In the genomic region with DNA sequence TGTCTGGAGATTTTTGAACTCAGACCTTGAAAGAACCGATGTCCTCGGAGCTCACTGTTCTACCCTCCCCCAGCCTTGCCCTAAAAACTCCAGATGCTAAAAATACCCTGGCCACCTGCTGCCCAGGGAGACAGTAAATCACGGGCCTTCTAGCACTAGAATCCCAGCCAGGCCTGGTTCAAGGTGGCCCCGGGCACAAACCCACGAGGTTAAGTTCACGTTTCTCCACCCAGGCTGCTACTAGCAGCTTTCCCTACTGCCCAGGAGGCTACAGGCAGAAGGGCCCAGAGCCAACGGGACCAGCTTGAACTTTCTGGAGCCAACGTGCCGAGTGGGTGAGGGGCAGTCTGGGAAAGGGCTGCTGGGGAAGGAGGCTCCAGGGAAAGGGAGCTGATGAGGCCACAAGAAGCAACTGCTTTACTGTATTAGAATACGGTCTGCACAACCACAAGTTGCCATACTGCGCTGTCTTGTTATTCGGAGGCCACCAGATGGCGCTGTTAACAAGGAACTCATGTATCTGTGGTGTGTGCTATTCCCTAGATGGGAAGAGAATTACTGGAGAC, we compare ENCODE assay signal across 8 mouse cellular contexts. TPM values are rescaled to one million over a fixed set of nuclear protein-coding genes. Genes with fewer than 3 reads are reported as not detected.
A peak's percentile ranks its signal among the peaks of the same experiment; 100 is the strongest.
DNase-seq lines count a peak whose midpoint lies in the region; ATAC-seq and TF ChIP-seq lines count a peak whose summit lies in the region.

No protein-coding gene starts in this region.

- peak overlapping the region; percentile 43 for H3K4me2 ChIP-seq in forebrain, embryonic 16.5 days (ENCODE audit: low read length)

- intact Hi-C loops in heart, postnatal 36 days (cut with DNase I): loop anchor here (1.0 to 10.0 kb wide), 3 partner anchors 167 to 1126 kb away; partner anchors contain the start of gene Gucy1b2

- 5% methylated on average over 13 of the region's 13 CpGs for WGBS in forebrain, embryonic 16.5 days
- 12% methylated on average over 13 of the region's 13 CpGs for WGBS in lung, adult 2 months
- 13% methylated on average over 13 of the region's 13 CpGs for WGBS in thymus, adult 2 months

- peak; percentile 85 for ATAC-seq in forebrain, embryonic 16.5 days
- peak; percentile 77 for ATAC-seq in neutrophil, adult 5-6 weeks (ENCODE audit: extremely low read depth, insufficient number of reproducible peaks, low FRiP score, poor library complexity, severe bottlenecking)

- DNase-seq in ES-CJ7 (ENCODE audit: low read depth, low spot score): peak; percentile 89
- DNase-seq in cerebellum, adult 11 months: peak; percentile 82
- peak; percentile 83 to 87 for DNase-seq in heart, postnatal 36 days
- peak; percentile 67 to 80 for DNase-seq in layer of hippocampus, adult 18-20 months (ENCODE audit: low spot score in 2 of 2)
- DNase-seq in lung, adult 2 months: peak; percentile 79
- peak; percentile 74 for DNase-seq in thymus, adult 2 months

- no peaks in the 10 kb centered on the region for H3K9me3 ChIP-seq in forebrain, embryonic 16.5 days (ENCODE audit: control insufficient read depth, low read length)

- no peak for TF ChIP-seq POLR2A in lung, adult 2 months (IDR thresholded peaks at IDR 0.05; ENCODE audit: borderline replicate concordance, extremely low read depth, low read depth, low read length)
- no peak for TF ChIP-seq POLR2A in thymus, adult 2 months (IDR thresholded peaks at IDR 0.05; ENCODE audit: control insufficient read depth, extremely low read depth, insufficient read depth, low read length, poor library complexity)

- no peak overlapping the region for H3K4me3 ChIP-seq in forebrain, embryonic 16.5 days (replicated peaks; ENCODE audit: low read length)
- no peak overlapping the region for H3K4me3 ChIP-seq in lung, adult 2 months (replicated peaks; ENCODE audit: extremely low read depth, low read depth, low read length)
- no peak overlapping the region for H3K4me3 ChIP-seq in thymus, adult 2 months (ENCODE audit: control insufficient read depth, insufficient read depth, low read length)

- H3K36me3 ChIP-seq in forebrain, embryonic 16.5 days (ENCODE audit: control insufficient read depth, insufficient read depth): no peaks in the 10 kb centered on the region
- no peaks in the 10 kb centered on the region for H3K36me3 ChIP-seq in thymus, adult 2 months (ENCODE audit: control insufficient read depth, insufficient read depth, low read length)

- peak; percentile 72 for TF ChIP-seq CTCF in lung, adult 2 months (IDR thresholded peaks at IDR 0.05; ENCODE audit: insufficient read depth, low read length)
- TF ChIP-seq CTCF in thymus, adult 2 months (IDR thresholded peaks at IDR 0.05; ENCODE audit: borderline replicate concordance, control insufficient read depth, extremely low read depth, insufficient read depth, low read length, poor library complexity): no peak; the same call in 1 of the 2 replicates

- peak overlapping the region; percentile 33 for H3K9ac ChIP-seq in forebrain, embryonic 16.5 days (replicated peaks; ENCODE audit: low read depth, low read length)

- peak overlapping the region; percentile 84 for H3K27ac ChIP-seq in forebrain, embryonic 16.5 days (ENCODE audit: low read length)
- H3K27ac ChIP-seq in thymus, adult 2 months (ENCODE audit: control insufficient read depth, insufficient read depth, low read length): no peak overlapping the region

- H3K27me3 ChIP-seq in forebrain, embryonic 16.5 days (replicated peaks; ENCODE audit: control insufficient read depth, insufficient read depth, low read length): no peaks in the 10 kb centered on the region
- H3K27me3 ChIP-seq in thymus, adult 2 months (ENCODE audit: control insufficient read depth, insufficient read depth, low read length): no peaks in the 10 kb centered on the region

- H3K4me1 ChIP-seq in forebrain, embryonic 16.5 days (replicated peaks; ENCODE audit: control insufficient read depth, insufficient read depth, low read length): peaks cover 27% of the 10 kb centered on the region
- H3K4me1 ChIP-seq in lung, adult 2 months (ENCODE audit: control insufficient read depth, insufficient read depth, low read length): peaks cover 3% of the 10 kb centered on the region; the same call in 1 of the 2 replicates
- peaks cover 11% of the 10 kb centered on the region for H3K4me1 ChIP-seq in thymus, adult 2 months (replicated peaks; ENCODE audit: control insufficient read depth, insufficient read depth, low read length)

RNA-seq across cellular contexts. Expression of gene Arl11, which starts 21.5 kb away (rescaled TPM):
- polyA plus RNA-seq in forebrain, embryonic 16.5 days (2015; fragmentation: Nextera tagmentation; extraction: Ambion mirVana): 0.24 and 0.39 TPM in 2 replicates
- total RNA-seq in heart, postnatal 36 days (2021): 1 to 10 TPM; 1.2 to 1.7 TPM
- under 1 TPM; 0.81 to 0.94 TPM for total RNA-seq in layer of hippocampus, adult 18-20 months (2021)
- 5.6 and 10.4 TPM in 2 replicates for polyA plus RNA-seq in lung, adult 2 months (2012; rRNA removed)
- 8.3 and 10.1 TPM in 2 replicates for total RNA-seq in neutrophil, adult 5-6 weeks (2017)
- 2.5 and 3.4 TPM in 2 replicates for polyA plus RNA-seq in thymus, adult 2 months (2012; rRNA removed)

RNA-seq across cellular contexts. Expression of gene Ebpl, which starts 29.2 kb away (rescaled TPM):
- 9.7 and 10.3 TPM in 2 replicates for polyA plus RNA-seq in forebrain, embryonic 16.5 days (2015; fragmentation: Nextera tagmentation; extraction: Ambion mirVana)
- total RNA-seq in heart, postnatal 36 days (2021): 1 to 10 TPM; 1.1 TPM
- total RNA-seq in layer of hippocampus, adult 18-20 months (2021): 1 to 10 TPM; 4.8 to 5.1 TPM
- polyA plus RNA-seq in lung, adult 2 months (2012; rRNA removed): 1.3 and 1.7 TPM in 2 replicates
- 2.1 and 2.6 TPM in 2 replicates for total RNA-seq in neutrophil, adult 5-6 weeks (2017)
- polyA plus RNA-seq in thymus, adult 2 months (2012; rRNA removed): 1.6 and 2.0 TPM in 2 replicates
